Mouse (Mus musculus) spleen, postnatal 4 days (tissue): ENCODE data around the gene Clpp.

Experiments used
- DNase-seq, 2 experiments: peaks; one replicate each; pipeline ENCODE4 v3.0.0; 2022; ENCODE audit warnings: low spot score in 2 of 2

Clpp gene

DNA sequence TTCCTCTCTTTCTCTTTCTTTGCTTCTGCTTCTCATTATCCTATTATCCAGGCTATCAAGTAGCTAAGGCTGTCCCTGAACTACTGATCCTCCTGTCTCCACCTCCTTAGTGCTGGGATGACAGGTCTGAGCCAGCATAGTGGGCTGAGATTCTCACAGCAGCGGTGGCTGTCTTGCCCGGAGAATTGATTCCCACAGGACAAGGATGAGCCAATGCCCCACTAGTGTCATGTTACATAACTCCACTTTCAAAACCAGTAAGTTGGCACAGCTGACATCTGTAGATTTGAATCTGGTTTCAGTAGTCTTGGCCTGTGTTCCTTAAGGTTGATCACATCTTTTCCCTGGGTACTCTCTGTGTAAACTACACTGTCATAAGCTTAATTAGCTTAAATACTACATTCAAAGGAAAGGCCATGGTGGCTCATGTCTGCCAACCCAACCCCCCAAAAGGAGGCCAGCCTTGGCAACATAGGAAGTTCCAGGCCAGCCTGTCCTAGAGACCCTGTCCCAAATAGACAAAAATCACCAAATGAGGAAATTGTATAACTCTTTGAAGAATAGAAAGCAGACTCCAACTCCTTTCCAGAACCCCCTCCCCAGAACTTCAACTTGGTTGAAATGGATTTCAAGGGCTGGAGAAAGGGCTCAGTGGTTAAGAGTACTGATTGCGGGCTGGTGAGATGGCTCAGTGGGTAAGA, 3.9 kb upstream of the Clpp start:
- no peak for DNase-seq

DNA sequence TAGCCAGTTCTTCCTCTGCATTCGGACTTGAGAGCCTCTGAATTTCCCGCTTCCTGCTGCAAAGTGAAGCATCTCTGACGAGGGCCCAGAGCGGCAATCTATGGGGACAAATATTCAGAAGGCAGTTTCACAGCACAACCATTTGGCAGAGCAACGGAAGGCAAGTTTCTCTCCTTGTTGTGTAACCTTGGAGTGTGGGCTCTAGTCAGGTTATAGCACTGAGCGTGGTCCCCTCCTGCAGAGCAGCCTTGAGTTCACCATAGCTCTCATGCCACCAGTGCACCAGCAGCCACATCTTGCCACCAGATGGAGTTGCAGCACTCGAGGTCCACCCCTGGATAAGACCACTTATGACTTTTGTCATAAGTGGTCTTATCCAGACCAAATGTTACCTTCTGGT, 1.7 kb upstream of the Clpp start:
- no peak for DNase-seq

DNA sequence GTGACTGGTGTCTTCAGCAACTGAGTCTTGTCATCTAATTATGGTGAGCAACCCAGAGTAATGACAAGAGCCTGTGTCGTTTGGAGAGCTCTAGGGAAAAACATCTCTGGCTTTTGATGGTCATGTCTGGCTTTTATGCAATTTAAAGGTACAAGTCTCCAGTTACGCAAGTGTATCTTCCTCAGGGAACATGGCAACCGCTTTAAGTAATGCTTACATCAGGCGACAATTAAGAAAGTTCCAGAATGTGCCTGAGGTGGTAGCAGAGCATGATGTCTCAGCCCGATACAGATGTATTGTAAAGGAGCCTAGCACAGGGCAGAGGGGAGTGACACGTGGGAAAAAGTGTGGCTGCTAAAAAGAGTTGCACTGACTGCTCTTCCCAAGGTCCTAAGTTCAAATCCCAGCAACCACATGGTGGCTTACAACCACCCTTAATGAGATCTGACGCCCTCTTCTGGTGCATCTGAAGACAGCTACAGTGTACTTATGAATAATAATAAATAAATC, 1.1 kb upstream of the Clpp start:
- DNase-seq: no peak

DNA sequence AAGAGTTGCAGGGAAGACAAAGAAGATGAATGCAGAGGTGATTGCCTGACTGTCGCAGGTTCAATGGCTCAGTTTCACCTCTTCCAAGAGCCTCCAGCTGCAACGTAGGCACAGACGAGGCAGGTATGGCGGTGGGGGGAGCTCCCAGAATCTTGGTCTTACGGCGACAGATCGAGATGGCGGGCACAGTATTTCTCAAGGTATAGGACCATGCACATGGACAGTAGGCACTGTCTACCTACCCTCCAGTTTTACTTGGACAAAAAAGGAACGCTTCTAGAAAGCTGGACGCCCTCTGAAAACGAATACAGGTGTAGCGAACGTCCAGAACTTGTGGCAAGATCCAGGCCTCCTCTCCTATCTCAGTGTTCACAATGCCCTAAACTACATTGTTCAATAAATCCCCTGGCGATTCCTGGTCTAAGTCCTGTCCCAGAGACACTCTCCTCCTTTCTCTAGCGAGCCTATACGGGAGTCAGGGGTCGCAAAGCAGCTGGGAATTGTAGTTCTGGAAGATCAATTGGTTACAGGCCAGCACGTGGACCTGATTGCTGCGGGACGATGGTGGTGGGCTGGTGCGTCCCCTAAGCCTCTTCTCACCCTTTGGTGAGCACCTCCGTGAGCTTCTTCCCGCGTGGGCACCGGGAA, 514 bp upstream of the Clpp start:
- DNase-seq: no peak

DNA sequence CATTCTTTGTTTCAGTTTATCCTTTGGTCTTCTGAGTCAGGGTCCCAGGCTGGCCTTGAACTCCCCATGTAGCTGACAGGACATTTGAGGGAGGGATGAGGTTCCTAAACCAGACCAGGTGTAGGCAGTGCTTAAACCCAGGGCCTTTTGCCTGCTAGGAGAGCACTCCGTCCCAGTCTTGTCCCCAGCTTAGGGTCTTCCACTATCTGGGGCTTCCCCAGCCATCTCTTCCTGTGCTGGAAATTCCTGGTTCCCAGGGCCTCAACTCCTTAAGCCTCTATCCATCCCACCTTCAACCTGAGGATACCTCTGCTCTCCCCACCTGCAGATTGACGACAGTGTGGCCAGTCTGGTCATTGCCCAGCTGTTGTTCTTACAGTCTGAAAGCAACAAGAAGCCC, 861 bp downstream of the Clpp start:
- no peak for DNase-seq

DNA sequence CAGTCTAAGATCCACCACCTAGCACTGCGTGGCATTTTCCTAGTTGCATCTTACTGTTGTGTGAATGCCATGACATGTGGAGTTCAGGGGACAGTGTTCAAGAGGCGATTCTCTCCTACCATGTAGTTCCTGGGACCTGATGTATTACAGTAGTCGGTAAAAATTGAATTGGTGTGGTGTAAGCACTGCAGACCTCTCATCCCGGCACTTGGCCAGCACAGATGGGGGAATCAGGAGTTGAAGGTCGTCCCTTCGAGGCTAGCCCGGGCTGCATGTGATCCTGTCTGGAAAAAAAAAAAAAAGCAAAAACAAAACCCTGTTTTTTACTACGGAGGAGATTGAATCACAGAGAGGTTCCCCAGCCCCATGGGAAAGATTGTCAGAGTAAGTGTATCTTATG, 4.9 kb downstream of the Clpp start:
- no peak for DNase-seq

DNA sequence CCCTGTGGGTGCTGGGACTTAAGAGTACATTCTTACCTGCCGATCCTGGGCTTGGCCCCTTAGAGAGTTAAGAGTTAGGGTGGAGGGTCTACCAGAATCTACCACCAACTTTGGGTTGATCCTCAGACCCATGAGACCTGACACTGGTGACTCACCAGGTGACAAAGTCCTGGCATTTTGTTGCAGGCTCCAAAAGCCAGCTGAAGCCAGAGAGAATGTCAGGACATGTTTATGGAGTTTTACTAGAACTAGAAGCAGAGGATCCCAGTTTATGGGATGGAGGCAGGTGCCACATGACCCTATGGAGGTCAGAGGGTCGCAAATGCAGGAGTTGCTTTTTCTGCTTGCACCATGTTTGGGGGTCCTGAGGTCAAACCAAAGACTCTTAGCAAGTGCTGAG, 6.4 kb downstream of the Clpp start:
- DNase-seq: no peak

DNA sequence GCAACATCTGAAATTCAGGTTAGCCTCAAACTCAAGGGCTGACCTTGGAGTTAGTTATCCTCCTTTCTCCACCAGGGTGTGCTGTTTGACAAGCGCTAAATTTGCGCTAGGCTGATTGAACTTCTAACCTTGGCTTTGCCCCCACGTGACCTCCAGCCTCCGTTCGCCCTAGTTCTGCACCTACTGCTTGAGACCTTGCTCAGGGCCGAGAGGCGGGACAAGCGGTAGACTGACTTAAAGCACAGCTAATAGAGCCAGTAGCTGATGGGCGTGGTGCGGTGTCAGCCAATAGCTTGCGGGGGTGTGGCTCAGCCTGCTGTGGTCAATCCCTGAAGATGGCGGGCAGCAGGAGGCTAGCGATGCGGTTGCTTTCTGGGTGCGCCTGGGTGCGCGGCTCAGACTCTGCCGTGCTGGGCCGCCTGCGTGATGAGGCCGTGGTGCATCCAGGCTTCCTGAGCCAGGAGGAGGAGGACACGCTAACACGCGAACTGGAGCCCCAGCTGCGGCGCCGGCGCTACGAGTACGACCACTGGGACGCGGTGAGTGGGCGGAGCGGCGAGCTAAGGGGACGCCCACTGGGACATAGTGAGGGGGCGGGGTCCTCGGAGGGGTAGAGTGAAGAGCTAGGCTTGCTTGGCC, 7.0 kb downstream of the Clpp start, which contains the start of gene Alkbh7:
Gene Alkbh7, plus strand, starts transcription at position 311 of the 639 bp plus-strand sequence.
- DNase-seq: peak; percentile 94 to 95

DNA sequence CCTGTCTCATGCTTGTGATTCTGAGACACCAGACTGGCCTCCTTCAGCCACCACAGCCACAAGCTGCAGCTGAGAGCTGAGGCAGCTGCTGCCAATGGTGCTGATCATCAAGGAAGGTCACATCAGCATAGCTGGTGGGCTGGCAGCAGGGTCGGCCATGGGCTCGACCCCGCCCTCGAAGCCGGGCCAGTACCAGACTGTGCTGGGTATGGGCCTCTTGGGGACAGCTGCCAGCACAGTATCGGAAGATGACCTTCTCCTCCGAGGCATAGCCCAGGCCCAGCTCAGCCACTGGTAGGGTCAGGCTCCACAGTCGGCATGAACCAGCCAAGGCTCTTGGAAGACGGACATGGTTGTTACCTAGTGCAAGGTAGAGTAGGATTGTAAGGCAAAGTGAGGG, 9.3 kb downstream of the Clpp start:
- DNase-seq: no peak

DNA sequence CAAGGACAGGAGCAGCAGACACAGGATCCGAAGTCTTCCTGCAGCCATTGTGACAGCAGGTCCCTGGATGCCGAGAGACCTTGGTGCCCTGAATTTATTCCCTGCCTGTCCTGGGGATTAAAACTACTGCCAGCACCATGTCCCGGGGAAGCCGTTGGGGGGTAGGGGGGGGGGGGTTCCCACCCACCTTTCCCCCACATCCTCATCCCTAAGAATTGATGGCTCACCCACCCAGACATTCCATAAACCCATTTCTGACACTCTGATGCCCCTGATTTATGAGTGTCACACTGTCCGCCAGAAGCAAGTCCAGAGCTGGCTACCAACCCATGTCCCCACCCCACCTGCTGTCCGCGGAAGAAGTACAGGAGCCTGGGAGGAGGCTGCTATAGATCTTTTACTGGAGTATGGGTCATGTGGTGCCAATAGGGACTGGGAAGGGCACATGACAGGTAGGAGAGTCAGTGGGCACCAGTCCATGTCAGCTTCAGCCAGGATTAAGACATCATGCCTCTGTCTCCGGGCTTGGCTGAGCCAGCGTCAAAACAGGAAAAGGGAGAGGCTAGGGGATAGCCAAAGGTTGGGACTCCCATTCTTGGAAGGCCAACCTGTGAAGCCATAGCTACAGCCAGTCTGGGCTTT, 10.0 kb downstream of the Clpp start, which contains the start of gene Pspn:
Gene Pspn, minus strand, starts transcription at position 51 of the 642 bp plus-strand sequence.
- no peak for DNase-seq

DNA sequence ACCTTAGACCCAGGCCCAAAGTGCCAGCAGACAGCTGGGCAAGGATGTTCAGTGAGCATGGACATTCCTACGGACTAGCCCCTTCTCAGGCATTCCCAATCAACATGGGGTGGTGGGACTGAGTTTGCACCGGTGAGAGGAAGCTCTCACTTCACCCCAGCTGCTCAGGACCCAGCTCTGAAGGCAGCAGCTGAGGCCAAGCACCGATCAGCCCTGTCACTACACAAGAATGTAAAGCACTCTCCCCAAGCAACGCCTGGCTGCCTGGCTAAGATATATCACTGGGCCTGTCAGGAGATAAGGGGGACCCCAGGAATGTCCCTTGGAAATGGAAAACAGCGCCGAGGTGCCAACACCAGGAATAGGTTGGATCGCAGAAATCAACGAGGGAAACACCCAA, 11.1 kb downstream of the Clpp start:
- DNase-seq: no peak

DNA sequence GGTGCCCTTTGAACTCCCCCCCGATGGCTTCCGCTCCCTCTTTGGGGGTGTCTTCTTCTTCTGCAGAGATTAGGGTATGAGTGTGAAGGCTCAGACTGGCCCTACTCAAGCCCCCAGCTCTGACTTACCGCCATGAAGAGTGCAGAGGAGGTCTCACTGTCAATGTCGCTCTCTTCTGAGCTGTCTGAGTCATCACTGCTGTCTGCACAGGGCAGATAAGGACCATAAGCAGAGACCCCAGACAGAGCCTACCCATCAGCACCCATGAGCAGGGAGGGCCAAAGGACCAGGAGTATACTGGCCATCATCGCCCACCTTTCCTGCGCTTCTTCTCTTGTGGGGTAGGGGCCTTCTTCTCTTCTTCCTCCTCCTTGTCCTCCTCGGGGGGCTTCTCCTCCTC, 13.9 kb downstream of the Clpp start:
- no peak for DNase-seq

DNA sequence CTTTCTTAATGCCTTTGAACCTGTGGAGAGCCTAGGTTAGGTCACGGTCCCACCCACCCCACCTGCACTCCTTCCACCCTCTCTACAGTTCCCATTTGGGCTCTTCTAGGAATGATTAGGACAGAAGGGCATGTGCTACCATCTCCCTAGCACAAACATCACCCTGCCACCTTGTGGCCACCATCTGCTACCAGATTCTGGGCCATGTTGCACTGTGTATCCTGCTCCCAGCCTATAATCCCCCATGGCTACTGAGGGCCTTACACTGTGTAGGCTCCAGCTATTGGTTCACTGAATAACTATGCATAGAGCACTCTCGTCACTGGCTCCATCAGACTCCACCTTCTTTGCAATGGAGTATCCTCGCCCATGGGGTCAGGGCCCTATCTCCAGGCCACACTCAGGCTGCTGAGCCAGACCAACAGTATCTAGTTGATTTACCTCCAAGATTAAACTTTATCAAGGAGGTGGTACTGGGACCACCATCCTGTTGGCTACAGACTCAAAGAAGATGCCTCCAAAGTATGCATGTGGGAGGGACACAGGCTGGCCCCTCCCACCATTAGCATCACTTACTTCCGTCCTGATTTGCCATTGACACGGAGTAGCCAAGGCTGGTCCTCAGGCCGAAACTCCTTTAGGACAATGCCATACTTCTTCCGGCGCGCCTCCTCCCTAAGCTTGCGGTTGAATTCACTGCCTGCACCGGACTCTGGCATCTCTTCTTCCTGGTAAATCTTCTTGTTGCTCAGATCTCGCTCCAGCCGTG, 17.2 kb downstream of the Clpp start:
- no peak for DNase-seq

DNA sequence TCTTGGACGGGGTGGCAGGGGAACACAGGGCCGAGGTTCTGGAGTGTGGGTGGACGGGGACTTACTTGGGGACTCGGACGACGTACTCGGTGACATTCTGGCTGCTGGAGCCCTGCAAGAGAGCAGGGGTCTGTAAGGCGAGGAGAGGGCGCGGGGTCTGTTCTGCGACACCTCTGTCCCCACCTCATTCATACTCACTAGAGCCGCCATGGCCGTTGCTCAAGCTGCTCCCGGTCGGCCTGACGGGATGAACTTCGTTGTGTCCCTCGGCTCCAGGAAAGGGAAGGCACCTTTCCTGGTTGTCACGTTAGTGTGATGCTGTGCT, 20.8 kb downstream of the Clpp start:
- no peak for DNase-seq

DNA sequence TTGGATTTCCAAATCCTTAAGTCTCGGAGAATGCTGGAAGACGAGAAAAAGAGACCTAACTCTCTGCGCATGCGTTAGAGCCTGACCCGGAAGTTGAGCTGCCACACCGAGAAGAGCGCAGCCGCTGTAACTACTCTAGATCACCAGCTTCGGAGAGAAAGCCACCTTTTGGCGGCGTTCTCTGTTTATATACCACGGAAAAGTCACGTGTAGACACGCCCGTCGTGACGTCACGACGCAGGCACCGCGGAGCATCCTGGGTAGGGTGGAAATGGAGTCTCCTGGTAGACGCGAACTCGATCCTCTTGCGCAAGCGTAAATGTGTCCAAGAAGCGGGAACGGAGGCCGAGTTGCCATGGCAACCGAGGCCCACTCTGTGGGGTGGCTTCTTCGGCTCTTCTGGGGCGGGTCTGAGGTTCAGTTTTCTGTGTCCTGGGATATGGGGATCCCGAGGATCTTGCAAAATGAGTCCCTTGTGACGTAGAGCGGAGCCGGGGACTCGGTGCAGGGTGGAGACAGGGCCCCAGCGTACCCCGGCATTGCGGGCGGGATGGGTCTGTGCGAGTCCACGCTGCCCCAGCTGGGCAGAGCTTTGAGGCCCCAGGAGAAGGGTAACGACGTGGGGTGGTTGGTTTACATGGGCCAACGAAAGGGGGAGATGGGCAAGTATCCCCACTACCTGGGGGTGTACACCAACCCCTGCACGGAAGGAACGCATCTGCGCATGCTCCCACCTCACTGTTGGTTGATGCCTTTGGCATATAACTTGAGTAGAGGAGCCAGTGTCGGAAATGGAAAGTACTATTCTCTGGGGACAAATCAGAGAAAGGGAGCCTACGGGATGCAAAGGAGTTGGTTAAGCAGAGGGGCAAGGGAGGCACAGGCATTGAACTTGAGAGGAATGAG, 21.4 kb downstream of the Clpp start, which contains the start of the genes Gtf2f1 and Gm17949:
Gene Gtf2f1, minus strand, starts transcription at position 53 of the 906 bp plus-strand sequence.
Gene Gm17949, plus strand, starts transcription at position 234 of the 906 bp plus-strand sequence.
- peak; percentile 93 to 96 for DNase-seq

DNA sequence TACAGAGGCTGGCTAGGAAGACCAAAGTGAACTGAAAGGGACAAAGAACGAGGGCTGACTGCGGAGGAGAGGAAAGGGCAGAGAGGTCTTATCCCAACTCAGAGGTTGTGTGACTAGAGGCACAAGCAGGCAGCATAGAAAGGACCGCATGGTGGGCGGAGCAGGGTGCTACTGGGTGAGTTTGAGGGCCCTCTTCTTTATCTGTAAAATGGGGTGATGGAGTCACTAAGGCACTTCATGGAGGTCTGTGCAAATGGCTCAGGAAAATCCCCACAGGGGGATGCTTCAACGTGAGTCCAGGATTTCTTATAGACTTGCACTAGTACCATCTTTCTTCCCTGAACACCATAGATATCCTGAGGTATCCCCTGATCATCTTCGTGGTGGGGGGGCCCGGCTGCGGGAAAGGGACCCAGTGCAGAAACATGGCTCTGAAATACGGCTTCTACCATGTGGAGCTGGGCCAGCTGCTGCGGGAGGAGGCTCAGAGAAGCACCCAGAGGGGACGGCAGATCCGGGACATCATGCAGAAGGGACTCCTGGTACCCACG, 22.2 kb downstream of the Clpp start:
- no peak for DNase-seq

DNA sequence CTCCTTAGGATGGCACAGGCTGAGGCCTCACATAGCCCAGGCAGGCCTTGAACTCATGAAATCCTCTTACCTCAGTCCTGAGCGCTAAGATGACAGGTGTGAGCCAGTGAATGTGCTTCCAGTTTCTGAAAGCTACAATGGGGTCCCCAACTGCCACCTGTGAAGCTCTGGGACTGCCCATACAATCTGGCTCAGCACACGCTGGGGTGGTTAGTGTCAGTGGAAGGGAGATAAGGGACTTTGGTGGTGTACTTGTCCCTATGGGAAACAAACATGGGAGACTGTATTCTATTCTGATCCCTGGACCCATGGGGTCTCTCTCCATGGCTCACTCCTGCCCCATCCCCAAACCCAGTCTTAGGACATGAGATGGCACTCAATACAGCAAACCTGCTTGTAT, 29.6 kb downstream of the Clpp start:
- peak in 1 of 2 experiments; percentile 42 for DNase-seq

DNA sequence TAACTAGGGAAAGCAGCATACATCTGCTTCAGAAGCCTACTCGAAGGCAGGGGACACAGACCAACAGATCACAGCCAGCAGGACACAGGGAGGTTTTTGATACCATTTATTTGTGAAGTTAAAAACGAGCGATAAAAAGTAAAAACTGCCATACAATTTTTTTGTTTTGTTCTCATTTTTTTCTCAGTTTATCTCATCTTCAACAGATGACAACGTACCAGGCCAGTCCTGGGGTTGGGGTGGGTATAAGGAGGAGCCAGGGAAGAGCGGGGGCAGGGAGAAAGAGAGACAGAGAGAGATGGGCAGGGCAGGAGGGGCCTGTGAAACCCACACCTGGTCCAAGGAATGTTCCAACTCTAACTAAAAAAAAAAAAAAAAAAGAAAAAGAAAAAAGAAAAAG, 30.9 kb downstream of the Clpp start:
- DNase-seq: no peak

DNA sequence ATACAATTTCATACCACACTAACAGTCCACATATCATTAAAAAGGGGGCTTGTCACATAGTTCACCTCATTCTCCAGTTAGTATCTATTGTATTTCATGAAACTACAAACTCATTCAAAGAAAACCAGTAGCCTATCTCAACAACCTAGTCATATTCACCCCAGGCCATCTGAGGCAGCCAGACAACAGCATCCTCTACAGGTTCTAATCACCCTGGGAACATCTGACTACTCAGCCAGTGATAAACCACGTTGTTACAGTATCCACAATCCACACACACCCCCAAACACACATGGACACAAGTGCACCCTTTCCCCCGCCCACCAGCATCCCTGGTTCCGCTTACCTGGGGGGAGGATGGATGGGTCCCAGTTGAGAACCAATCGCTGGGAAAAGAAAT, 37.4 kb downstream of the Clpp start:
- DNase-seq: no peak

DNA sequence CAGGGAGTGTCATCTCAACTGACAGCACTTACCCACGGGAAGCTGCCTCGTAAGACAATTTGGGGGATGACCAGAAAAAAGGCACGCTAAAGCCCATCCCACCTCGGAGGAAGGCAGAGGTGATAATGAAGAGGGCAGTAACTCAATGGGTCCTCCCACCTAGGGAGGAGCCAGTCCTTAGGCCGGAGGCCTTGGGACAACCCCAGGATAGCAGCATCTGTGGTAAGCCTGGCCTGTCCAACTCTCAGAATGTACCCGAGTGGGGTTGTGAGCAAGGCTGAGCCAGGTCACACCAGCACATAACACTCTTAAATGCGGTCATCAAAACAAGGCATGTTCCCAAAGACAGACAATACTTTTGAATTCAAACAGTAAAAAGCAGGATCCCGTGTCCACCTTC, 39.6 kb downstream of the Clpp start:
- DNase-seq: peak in 1 of 2 experiments; percentile 47
